Mouse (Mus musculus): ENCODE measurements around the gene Dbr1. TPM values are rescaled to one million over a fixed set of nuclear protein-coding genes. Genes with fewer than 3 reads are reported as not detected.

Dbr1 gene
- polyA plus RNA-seq (2017; shearing (Covaris generic)): 40.0 TPM

DNA sequence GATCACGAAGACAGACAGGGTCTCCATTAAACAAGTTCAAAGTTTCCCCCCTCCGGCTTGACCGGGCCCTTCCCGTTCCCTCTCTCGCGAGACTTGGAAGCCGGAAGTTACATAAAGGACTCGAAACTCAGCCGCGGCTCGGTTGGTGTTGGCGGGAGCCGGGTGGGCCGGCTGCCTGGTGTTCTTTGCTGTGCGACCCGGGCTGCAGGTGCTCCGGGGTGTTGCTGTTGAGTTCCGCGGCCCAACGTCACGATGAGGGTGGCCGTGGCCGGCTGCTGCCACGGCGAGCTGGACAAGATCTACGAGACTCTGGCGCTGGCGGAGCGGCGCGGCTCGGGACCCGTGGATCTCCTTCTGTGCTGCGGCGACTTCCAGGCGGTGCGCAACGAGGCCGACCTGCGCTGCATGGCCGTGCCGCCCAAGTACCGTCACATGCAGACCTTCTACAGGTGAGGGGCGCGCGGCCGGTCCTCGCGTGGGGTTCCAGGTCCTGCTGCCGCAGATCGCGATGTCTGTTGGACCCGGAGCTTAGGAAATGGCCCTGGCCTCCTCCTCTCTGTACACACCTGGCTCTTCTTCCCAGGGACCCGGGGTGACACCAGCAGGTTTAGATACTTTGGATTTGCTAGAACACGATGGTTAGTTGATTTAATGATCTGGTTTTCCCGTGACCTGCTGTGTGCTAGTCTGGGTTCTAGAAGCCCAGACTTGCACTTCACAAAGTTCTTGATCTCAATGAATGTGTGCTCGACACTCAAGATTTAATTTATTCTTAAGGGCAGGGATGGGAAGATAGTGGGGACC lies at the start of gene Dbr1:
Gene Dbr1, plus strand, starts transcription at position 123 of the 804 bp plus-strand sequence.

DNA sequence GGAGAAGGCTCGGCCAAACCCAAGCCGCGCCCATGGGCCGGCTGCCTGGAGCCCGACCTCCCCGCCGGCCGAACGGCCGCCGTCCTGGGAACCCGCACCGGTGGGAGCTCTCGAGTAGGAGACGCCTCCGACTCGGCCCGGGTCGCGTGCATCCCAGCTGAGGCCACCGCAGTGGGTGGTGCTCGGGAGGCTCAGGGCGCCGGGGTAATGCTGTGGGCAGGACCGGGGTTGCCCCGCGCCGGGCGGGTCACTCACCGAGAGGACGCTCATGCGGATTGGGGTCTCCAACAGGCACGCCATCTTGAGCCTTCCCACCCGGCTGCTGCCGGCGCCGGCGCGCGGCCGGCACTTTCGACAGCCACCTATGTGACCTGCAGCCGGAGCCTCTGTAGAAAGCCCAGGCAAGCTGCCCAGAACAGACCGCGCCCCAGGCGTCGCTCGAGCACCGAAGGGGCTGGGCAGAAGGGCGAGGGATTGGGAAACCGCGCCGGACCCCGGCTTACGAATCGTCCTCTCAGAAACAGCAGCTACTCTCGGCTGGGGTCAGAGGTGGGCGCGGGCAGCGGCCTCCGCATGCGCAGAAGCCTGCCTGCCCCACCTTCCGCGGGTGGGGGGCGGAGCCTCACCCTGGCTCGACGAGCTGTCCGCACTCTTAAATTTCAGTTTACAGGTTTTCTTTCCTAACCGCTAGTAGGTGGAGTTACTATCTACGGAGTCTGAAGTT lies 7.1 kb upstream of the Dbr1 start, which contains the start of gene Armc8:
Gene Armc8, minus strand, starts transcription at position 553 of the 724 bp plus-strand sequence.

DNA sequence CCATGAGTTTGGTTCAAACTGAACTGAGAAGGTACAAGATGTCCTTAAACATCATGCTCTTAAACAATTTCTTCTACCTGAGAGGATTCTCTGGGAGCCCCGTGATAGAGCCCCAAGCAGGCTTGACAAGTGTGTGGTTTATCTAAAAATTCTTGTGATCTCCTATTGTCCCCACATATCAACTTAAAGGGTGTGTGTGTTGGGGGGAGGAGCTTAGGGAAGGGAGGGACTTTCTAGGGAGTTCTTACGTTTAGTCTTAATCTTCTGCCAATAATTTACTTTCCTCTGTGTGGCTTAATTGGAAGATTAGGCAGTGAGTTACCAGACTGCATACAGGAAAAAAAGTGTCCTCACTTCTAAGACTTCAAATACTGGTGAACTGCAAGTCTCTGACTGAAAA lies 36.6 kb downstream of the Dbr1 start, which contains the start of gene A4gnt:
Gene A4gnt, plus strand, starts transcription at position 301 of the 400 bp plus-strand sequence.

DNA sequence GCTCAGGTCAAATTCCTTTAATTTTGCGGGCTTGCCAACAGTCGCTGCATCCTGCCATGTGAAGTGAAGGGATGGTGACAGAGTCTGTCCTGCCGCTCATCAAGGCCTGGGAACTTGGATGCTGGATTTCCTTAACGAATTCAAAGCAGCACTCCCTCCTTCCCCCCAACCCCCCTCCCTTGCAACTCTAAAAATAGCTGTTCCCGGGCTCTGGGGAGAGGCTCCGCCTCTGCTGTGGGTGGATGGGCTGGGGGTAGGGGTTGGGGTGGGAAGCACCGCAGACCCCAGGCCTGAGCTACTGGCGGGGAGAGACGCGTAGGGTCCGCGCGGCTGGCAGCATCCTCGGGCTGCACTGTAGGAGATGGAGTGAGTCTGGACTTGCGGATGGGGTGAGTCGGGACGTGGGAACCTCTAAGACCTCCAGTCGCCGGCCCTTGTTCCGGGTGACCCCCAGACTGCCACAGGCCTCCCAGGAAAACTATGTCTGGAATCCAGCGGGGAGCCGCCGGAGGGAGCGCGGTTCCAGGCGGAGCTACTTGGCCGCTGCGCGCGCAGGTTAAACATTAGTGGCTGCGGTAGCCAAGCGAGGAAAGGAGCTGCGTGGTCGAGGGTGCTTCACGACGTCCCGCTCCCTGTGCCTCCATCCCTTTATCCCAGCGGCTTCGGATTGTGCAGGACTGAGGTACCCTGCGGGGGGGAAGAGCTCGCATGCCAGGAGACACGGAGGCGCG lies 53.8 kb downstream of the Dbr1 start, which contains the start of gene Dzip1l:
Gene Dzip1l, plus strand, starts transcription at position 216 of the 731 bp plus-strand sequence.

Other genes starting within 250 kb of the Dbr1 start
- gene Esyt3, start 217.2 kb upstream of the Dbr1 start, polyA plus RNA-seq (2017; shearing (Covaris generic)): not detected
- gene Mras, start 138.4 kb upstream of the Dbr1 start, polyA plus RNA-seq (2017; shearing (Covaris generic)): not detected
- gene Nme9, start 124.3 kb upstream of the Dbr1 start, polyA plus RNA-seq (2017; shearing (Covaris generic)): not detected
- gene Armc8, start 6.9 kb upstream of the Dbr1 start, polyA plus RNA-seq (2017; shearing (Covaris generic)): 31.2 TPM
- gene A4gnt, start 36.7 kb downstream of the Dbr1 start, polyA plus RNA-seq (2017; shearing (Covaris generic)): not detected
- not detected for gene Dzip1l, start 53.7 kb downstream of the Dbr1 start, polyA plus RNA-seq (2017; shearing (Covaris generic))
- gene Cldn18, start 141.5 kb downstream of the Dbr1 start, polyA plus RNA-seq (2017; shearing (Covaris generic)): 0.26 TPM